8 mouse cellular contexts compared by ENCODE assay signal in the genomic region with DNA sequence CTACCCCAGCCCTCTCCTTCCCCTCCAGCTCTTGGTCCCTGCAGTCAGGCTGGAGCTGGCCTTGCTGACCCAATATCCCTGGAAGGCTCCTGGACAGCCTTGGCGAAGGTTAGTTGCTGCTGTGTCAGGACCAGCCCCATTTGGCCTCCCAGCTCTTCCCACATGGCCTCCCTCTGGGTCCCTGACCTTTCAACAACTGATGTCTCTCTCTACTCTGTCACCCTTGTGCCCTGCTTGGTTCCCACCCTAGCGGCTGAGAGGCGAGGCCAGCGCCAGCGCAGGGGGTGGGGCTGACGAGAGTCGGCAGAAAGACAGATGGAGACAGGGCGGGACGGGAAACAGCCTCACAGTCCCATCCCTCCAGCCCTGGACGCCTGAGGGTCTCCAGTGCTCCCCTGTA. TPM values are rescaled to one million over a fixed set of nuclear protein-coding genes. Genes with fewer than 3 reads are reported as not detected.
A peak's percentile ranks its signal among the peaks of the same experiment; 100 is the strongest.
DNase-seq lines count a peak whose midpoint lies in the region; ATAC-seq and TF ChIP-seq lines count a peak whose summit lies in the region.

A gene (plus strand): TSS at position 346 of the 400 bp plus-strand sequence.

- no peak within 1 kb of the TSS for H3K4me2 ChIP-seq in midbrain, embryonic 12.5 days (replicated peaks)
- no peak within 1 kb of the TSS for H3K4me2 ChIP-seq in midbrain, embryonic 14.5 days (ENCODE audit: low read length)
- H3K4me2 ChIP-seq in intestine, embryonic 15.5 days (replicated peaks) = peak within 1 kb of the TSS; percentile 56
- H3K4me2 ChIP-seq in liver, postnatal 0 days (ENCODE audit: low read depth, low read length) = peak within 1 kb of the TSS; percentile 36; the same call in 1 of the 2 replicates
- peak within 1 kb of the TSS; percentile 56 for H3K4me2 ChIP-seq in stomach, embryonic 15.5 days

- peaks cover 24% of the 10 kb centered on the region for H3K27me3 ChIP-seq in midbrain, embryonic 12.5 days
- H3K27me3 ChIP-seq in midbrain, embryonic 14.5 days (ENCODE audit: control insufficient read depth, insufficient read depth, low read length) = peaks cover 8% of the 10 kb centered on the region; the same call in 1 of the 2 replicates
- peaks cover 9% of the 10 kb centered on the region for H3K27me3 ChIP-seq in intestine, embryonic 15.5 days (replicated peaks)
- 0 out of 2 replicates have a peak, but pooled peaks cover 3% of the 10 kb centered on the region for H3K27me3 ChIP-seq in liver, postnatal 0 days (ENCODE audit: insufficient read depth, low read length)
- 0 out of 2 replicates have a peak, but pooled peaks cover 5% of the 10 kb centered on the region for H3K27me3 ChIP-seq in stomach, embryonic 15.5 days (replicated peaks)

- no peak within 1 kb of the TSS for H3K9ac ChIP-seq in midbrain, embryonic 12.5 days (replicated peaks)
- H3K9ac ChIP-seq in midbrain, embryonic 14.5 days (replicated peaks; ENCODE audit: low read length) = no peak within 1 kb of the TSS; the same call in 1 of the 2 replicates
- H3K9ac ChIP-seq in intestine, embryonic 15.5 days = peak within 1 kb of the TSS; percentile 40; the same call in 1 of the 2 replicates
- 0 out of 2 replicates have a peak within 1 kb of the TSS, but pooled peaks have one; percentile 2 for H3K9ac ChIP-seq in liver, postnatal 0 days (replicated peaks)
- H3K9ac ChIP-seq in stomach, embryonic 15.5 days = peak within 1 kb of the TSS; percentile 38; the same call in 1 of the 2 replicates

- no peaks in the 10 kb centered on the region for H3K9me3 ChIP-seq in midbrain, embryonic 12.5 days
- no peaks in the 10 kb centered on the region for H3K9me3 ChIP-seq in midbrain, embryonic 14.5 days (ENCODE audit: control insufficient read depth, low read length)
- no peaks in the 10 kb centered on the region for H3K9me3 ChIP-seq in intestine, embryonic 15.5 days
- no peaks in the 10 kb centered on the region for H3K9me3 ChIP-seq in liver, postnatal 0 days (ENCODE audit: low read length)
- no peaks in the 10 kb centered on the region for H3K9me3 ChIP-seq in stomach, embryonic 15.5 days

- H3K36me3 ChIP-seq in midbrain, embryonic 12.5 days = peaks cover 41% of the 10 kb centered on the region
- H3K36me3 ChIP-seq in midbrain, embryonic 14.5 days (ENCODE audit: control insufficient read depth, insufficient read depth, low read length) = peaks cover 47% of the 10 kb centered on the region
- peaks cover 39% of the 10 kb centered on the region for H3K36me3 ChIP-seq in intestine, embryonic 15.5 days
- peaks cover 35% of the 10 kb centered on the region for H3K36me3 ChIP-seq in liver, postnatal 0 days (replicated peaks; ENCODE audit: insufficient read depth, low read length)
- peaks cover 38% of the 10 kb centered on the region for H3K36me3 ChIP-seq in stomach, embryonic 15.5 days

- 0 out of 2 replicates have a peak within 1 kb of the TSS, but pooled peaks have one; percentile 25 for H3K27ac ChIP-seq in midbrain, embryonic 12.5 days (replicated peaks)
- no peak within 1 kb of the TSS; the same call in 1 of the 2 replicates for H3K27ac ChIP-seq in midbrain, embryonic 14.5 days (replicated peaks; ENCODE audit: low read depth, low read length)
- peak within 1 kb of the TSS; percentile 94 for H3K27ac ChIP-seq in intestine, embryonic 15.5 days
- peak within 1 kb of the TSS; percentile 69 for H3K27ac ChIP-seq in liver, postnatal 0 days (ENCODE audit: low read depth)
- peak within 1 kb of the TSS; percentile 95 for H3K27ac ChIP-seq in stomach, embryonic 15.5 days

- H3K4me3 ChIP-seq in midbrain, embryonic 12.5 days = no peak within 1 kb of the TSS
- no peak within 1 kb of the TSS for H3K4me3 ChIP-seq in midbrain, embryonic 14.5 days (replicated peaks; ENCODE audit: low read depth, low read length)
- peak within 1 kb of the TSS; percentile 24 for H3K4me3 ChIP-seq in intestine, embryonic 15.5 days (replicated peaks)
- H3K4me3 ChIP-seq in liver, postnatal 0 days (ENCODE audit: low read depth, low read length) = 0 out of 2 replicates have a peak within 1 kb of the TSS, but pooled peaks have one; percentile 4
- peak within 1 kb of the TSS; percentile 35 for H3K4me3 ChIP-seq in stomach, embryonic 15.5 days (replicated peaks)

- no peak for ATAC-seq in midbrain, embryonic 12.5 days (ENCODE audit: low FRiP score, low read depth)
- no peak for ATAC-seq in midbrain, embryonic 14.5 days (ENCODE audit: low FRiP score, low TSS enrichment)
- peak; percentile 30; the same call in 1 of the 2 replicates for ATAC-seq in intestine, embryonic 15.5 days
- ATAC-seq in liver, postnatal 0 days = peak; percentile 35
- ATAC-seq in stomach, embryonic 15.5 days (ENCODE audit: insufficient read depth, low FRiP score, low read depth) = peak; percentile 16; the same call in 1 of the 2 replicates

- peak; percentile 23 for TF ChIP-seq CTCF in liver, postnatal 0 days (IDR thresholded peaks at IDR 0.05; ENCODE audit: low read depth)

- TF ChIP-seq EP300 in liver, postnatal 0 days (IDR thresholded peaks at IDR 0.05; ENCODE audit: low read depth) = no peak

- 0 out of 2 replicates have a peak, but pooled peaks cover 3% of the 10 kb centered on the region for H3K4me1 ChIP-seq in midbrain, embryonic 12.5 days
- H3K4me1 ChIP-seq in midbrain, embryonic 14.5 days (ENCODE audit: control insufficient read depth, insufficient read depth, low read length) = no peaks in the 10 kb centered on the region
- H3K4me1 ChIP-seq in intestine, embryonic 15.5 days (replicated peaks) = peaks cover 45% of the 10 kb centered on the region
- H3K4me1 ChIP-seq in liver, postnatal 0 days (ENCODE audit: insufficient read depth) = peaks cover 8% of the 10 kb centered on the region; the same call in 1 of the 2 replicates
- peaks cover 47% of the 10 kb centered on the region for H3K4me1 ChIP-seq in stomach, embryonic 15.5 days

- WGBS in midbrain, embryonic 12.5 days = 19% methylated on average over 10 of the region's 10 CpGs
- 18% methylated on average over 10 of the region's 10 CpGs for WGBS in midbrain, embryonic 14.5 days
- 6% methylated on average over 10 of the region's 10 CpGs for WGBS in intestine, embryonic 15.5 days
- 17% methylated on average over 10 of the region's 10 CpGs for WGBS in liver, postnatal 0 days (ENCODE audit: insufficient replicate concordance)
- WGBS in stomach, embryonic 15.5 days = 15% methylated on average over 10 of the region's 10 CpGs

- DNase-seq in midbrain, embryonic 14.5 days = no peak
- DNase-seq in heart, adult 18-20 months = peak; percentile 74 to 81
- DNase-seq in liver, postnatal 0 days = no peak
- DNase-seq in right cerebral cortex, postnatal 36 days (ENCODE audit: low spot score in 2 of 2) = no peak
- no peak for DNase-seq in layer of hippocampus, adult 9-10 months (ENCODE audit: low spot score)

RNA-seq across cellular contexts. Expression of the gene that starts here (rescaled TPM):
- polyA plus RNA-seq in midbrain, embryonic 12.5 days (2016; fragmentation: Nextera tagmentation; extraction: Ambion mirVana) = 3.7 and 4.4 TPM in 2 replicates
- polyA plus RNA-seq in midbrain, embryonic 14.5 days (2014; fragmentation: Nextera tagmentation; extraction: Ambion mirVana) = 2.9 and 3.7 TPM in 2 replicates
- total RNA-seq in heart, adult 18-20 months (2021) = 1 to 10 TPM; 2.5 to 2.7 TPM
- polyA plus RNA-seq in intestine, embryonic 15.5 days (2015; fragmentation: Nextera tagmentation; extraction: Ambion mirVana) = 21.3 and 21.7 TPM in 2 replicates
- polyA plus RNA-seq in liver, postnatal 0 days (2015; fragmentation: Nextera tagmentation; extraction: Ambion mirVana) = 5.2 and 5.4 TPM in 2 replicates
- polyA plus RNA-seq in stomach, embryonic 15.5 days (2015; fragmentation: Nextera tagmentation; extraction: Ambion mirVana) = 23.5 and 25.3 TPM in 2 replicates

Comparison
In these comparisons a context has a peak if more than half of its experiments do, and no peak if none do; other contexts are left out.
1. ATAC-seq: peak in intestine, embryonic 15.5 days (single experiment), liver, postnatal 0 days (single experiment) and stomach, embryonic 15.5 days (single experiment); none in midbrain, embryonic 12.5 days (single experiment) and midbrain, embryonic 14.5 days (single experiment).
2. H3K4me2 ChIP-seq: peak in intestine, embryonic 15.5 days (single experiment), liver, postnatal 0 days (single experiment) and stomach, embryonic 15.5 days (single experiment); none in midbrain, embryonic 12.5 days (single experiment) and midbrain, embryonic 14.5 days (single experiment).
3. H3K4me3 ChIP-seq: peak in intestine, embryonic 15.5 days (single experiment), liver, postnatal 0 days (single experiment) and stomach, embryonic 15.5 days (single experiment); none in midbrain, embryonic 12.5 days (single experiment) and midbrain, embryonic 14.5 days (single experiment).
4. H3K9ac ChIP-seq: peak in intestine, embryonic 15.5 days (single experiment), liver, postnatal 0 days (single experiment) and stomach, embryonic 15.5 days (single experiment); none in midbrain, embryonic 12.5 days (single experiment) and midbrain, embryonic 14.5 days (single experiment).
5. DNase-seq: peak in heart, adult 18-20 months (2 of 2); none in midbrain, embryonic 14.5 days (single experiment), liver, postnatal 0 days (single experiment), right cerebral cortex, postnatal 36 days (0 of 2) and layer of hippocampus, adult 9-10 months (single experiment).